Mouse (Mus musculus) c-Kit-positive CD71-negative TER-119-negative erythroid progenitor cells, embryonic 14.5 days (primary cell): ENCODE data around the gene Fam129a.
A peak's percentile ranks its signal among the peaks of the same experiment; 100 is the strongest.
"Not testable (repeated sequence)": the region's sequence is repeated elsewhere in the genome, so short reads cannot be mapped to it uniquely, and the experiment has no call there.

ENCODE experiments used
- DNase-seq: peaks from one replicate; pipeline ENCODE4 v3.0.0-alpha.2; 2013; ENCODE audit warnings: low read depth

The Fam129a gene

DNA sequence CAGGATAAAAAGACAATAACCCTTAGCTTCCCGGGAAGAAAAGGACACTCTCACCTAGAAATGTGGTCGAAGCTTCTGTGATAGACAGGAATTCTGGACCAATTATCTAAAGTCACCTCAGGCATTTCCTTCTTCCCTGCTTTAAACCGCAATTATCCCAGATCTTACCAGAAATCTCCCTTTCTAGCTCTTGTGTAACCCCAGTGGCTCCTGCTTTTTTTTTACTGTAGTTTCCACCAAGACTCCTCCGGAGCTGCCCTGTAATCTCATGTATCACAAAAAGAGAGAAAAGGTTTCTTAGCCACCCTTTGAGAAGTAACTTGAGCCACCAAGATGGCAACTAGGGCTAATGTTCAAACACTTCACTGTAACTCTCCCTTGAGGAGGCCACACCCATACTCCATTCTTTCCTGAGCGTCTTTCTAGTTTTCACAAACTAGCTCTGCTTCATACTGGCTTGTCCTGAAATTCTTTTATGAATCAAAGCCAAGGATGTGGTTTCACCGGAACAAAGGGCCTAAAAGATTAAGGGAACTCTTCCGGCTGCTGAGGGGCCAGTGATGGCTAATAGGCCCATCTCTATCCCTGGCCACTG is 93.9 kb downstream of the Fam129a start:
- no peak for DNase-seq

- no peak for DNase-seq
Observed at GRCm38 (mm10) chr1:151667351-151668074, 96.5 kb downstream of the Fam129a start.

DNA sequence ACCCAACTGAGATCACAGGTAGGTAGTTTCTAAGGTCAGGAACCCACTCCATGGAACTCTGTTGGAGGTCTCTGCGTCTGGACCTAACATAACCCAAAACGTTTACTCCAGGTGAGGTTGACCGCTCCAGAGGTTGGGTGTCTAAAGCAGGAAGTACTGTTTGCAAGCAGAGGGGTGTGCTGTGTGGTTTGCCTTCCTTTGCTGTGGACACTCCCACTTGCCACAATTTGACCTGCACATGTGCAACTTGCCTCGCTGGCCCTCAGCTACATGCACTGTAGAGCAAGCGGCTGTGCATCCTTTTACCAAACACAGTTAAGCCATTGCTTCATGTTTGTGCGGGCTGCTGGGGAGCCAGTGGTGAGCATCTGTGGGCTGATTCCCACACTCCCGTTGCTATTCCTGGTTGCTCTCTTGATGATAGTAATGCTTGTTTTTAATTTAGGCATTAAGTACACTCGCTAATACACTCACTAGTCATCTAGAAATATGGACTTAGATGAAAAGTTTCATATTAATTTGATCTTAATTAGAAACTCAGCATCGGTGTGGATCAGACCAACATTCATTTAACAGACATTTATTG is 99.1 kb downstream of the Fam129a start:
- DNase-seq: no peak

GRCm38 (mm10) chr1:151675684-151676083 is 104.7 kb downstream of the Fam129a start:
- no peak for DNase-seq

DNA sequence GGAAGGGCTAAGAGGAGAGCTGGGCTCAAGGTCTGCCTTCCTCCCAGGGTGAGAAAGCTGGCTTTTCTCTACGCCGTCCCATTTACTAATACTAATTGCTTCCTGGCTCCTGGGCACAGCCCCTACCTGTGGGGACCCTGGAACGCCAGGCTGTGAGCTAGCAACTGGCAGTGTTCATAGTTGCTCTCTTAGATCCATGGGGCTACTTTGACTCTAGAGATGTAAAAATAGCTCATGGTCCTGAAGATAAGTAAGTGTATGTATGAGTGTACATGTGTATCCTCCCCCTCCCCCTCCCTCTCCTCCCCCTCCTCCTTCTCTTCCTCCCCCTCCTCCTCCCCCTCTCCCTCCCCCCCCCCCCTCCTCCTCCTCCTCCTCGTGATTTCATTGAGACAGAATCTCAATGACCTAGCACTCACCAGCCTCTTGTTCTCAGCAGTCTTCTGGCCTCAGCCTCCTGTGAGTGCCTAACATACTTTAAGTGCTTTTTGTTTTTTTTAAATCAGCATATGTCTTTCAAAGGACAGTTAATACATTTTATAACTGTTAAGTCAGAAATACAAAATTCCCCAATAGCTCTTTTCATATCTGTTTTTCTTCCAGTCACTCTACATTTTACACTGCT is 106.3 kb downstream of the Fam129a start:
- no peak for DNase-seq

GRCm38 (mm10) chr1:151677975-151678374 is 107.0 kb downstream of the Fam129a start:
- no peak for DNase-seq

GRCm38 (mm10) chr1:151679153-151679552 is 108.2 kb downstream of the Fam129a start:
- DNase-seq: no peak

DNA sequence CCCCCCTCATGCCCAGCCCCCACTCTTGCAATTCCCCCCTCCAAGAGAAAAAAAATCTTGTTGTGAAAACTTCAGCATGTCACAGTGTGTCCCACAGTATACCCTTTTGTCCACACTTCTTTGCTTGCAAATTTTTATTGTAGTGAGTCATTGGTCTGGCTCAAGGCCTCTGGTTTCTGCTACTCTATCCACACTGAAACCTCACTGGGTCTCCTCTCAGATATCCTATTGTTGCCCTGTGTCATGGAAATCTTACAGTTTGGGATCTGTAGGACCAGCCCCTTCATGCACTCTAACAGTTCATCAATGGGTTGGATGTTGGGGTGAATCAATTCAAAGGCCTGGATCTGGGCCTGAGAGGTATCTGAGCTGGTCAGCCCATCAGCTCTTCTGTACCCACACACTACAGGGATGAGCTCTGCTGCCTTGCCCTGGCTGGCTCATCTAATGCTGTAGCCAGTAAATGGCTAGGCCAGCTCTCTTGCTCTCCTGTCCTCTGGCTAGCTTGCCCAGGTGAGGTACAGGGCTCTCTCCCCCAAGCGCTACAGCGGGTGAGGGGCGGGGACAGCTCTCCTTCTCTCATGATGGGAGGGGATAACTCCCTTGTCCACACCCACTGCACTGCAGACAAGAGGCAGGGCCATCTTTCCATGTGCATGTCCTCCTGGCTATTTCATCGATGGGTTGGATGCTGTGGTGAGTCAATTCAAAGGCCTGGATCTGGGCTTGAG is 109.1 kb downstream of the Fam129a start:
- no peak for DNase-seq

DNA sequence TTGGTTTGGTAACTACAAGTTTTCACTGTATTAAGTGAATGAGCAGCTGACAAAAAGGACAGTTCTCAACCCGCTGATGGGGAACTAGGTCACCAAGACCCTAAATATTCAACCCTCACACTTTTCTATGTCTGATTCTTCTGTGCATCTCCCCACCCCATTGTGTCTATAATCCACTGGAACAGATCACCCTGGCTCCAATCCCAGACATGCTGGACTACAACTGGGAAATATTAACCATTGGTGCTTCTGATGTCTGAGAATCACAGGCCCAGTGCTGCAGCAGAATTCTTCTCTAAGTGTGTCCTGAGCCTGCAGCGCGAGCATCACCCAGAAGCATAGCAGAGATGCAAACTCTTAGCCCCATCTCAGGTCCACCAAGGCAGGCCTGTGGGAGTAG is 110.0 kb downstream of the Fam129a start:
- DNase-seq: no peak

- DNase-seq: no peak
Observed at GRCm38 (mm10) chr1:151682896-151683295, 111.9 kb downstream of the Fam129a start.

GRCm38 (mm10) chr1:151684451-151684892 is 113.5 kb downstream of the Fam129a start:
- no peak for DNase-seq

GRCm38 (mm10) chr1:151684978-151685377 is 114.0 kb downstream of the Fam129a start:
- no peak for DNase-seq

- no peak for DNase-seq
Observed at GRCm38 (mm10) chr1:151685666-151686309, 114.8 kb downstream of the Fam129a start.

GRCm38 (mm10) chr1:151686696-151687095 is 115.7 kb downstream of the Fam129a start:
- no peak for DNase-seq

DNA sequence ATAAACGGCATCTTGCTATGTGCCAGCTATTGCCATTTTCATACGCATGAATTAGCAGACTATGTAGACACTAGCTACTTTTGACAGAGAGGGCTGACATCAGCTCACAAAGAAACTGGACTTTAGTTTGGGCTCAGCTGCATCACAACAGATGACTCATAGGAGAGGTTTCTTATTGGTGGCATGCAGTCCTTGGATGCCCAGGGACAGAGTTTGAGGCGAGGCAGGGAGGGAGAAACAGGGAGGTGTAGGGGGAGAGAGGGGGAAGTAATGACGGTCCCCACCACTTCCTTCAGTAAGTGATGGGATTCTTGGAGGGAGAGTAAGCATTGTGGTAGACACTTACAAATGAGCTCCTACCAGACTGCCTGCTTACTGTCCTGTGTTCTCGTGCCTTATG is 118.0 kb downstream of the Fam129a start:
- no peak for DNase-seq

- peak; percentile 31 for DNase-seq
Observed at GRCm38 (mm10) chr1:151689561-151689960, 118.6 kb downstream of the Fam129a start.

- DNase-seq: no peak
Observed at GRCm38 (mm10) chr1:151690061-151690460, 119.1 kb downstream of the Fam129a start.

DNA sequence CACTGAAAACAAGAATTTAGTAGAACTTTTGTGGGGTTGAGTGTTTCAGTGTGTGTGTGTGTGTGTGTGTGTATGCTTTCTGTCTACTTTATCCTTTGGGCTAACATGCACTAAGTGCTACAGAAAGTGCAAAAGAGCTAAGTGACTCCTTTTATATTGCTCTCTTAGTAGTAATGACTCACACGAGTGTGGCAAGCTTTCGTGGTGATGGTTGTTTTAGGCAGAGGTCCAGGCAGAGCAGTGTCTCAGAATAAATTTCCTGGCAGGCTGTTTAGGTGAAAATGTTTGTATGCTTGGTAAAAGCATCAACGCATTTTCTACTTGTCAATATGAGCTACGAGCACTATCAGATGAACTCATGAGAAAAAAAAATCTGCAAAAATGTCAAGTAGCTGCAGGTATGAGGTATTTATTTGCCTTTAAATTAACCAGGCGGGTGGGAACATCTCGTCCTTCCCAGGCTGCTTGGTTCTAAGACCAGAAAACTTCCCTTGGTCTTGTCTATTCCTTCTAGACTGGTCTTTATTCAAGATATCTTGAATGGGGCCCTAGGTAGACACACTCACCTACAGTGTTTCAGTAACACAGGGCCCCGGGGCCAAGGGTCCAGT is 119.7 kb downstream of the Fam129a start:
- DNase-seq: no peak

GRCm38 (mm10) chr1:151692867-151693266 is 121.9 kb downstream of the Fam129a start:
- DNase-seq: not testable (repeated sequence)

DNA sequence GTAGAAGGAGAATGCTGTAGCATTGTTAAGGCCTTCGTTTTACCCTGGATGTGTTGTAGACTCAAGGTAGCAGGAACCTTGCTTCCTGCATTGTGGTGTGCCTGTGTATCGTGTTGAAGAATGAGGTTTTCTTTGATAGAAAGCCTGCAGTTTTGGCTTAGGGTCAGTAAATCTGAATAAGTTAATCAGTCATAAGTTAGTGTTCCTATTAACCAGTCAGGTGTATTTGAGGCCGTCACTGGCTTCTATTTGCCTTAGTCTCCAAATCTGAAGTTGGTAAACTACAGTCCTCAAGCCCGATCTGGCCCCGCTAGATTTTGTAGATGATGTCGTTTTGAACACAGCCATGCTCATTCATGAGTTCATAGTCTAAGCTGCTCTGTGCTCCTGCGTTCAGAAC is 125.8 kb downstream of the Fam129a start:
- no peak for DNase-seq

DNA sequence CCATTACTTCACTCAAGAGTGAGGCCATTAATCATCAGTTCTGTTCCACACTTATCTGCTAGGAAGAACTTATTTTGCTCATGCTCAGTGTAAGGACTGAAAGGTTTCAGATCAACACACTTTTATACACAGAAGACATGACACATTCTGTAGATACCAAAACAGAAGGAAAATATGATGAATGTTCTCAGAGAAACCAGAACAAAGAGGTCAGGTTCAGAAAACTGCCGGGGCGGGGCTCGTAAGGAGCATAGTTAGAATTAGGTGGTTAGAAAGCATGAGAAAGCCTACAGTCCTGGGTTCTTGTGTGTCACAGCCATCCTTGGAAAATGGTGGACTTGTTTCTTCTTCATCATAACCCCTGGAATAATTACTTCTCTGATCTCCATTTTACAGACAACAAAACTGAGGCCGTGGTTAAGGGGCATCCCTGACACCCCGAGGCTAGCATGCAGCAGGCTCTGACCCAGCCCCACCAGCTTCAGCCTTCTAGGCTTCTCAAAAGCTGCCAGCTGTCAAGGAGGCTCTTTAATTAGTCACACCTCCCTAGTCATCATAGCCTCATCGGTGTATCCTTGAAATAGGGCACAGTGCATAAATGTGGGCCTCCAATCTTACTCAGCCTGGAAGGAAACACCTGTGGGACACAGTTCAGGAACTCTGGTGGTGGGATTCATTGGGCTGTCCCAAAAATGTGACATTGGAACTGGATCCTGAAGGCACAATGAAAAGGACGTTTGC is 127.1 kb downstream of the Fam129a start:
- DNase-seq: no peak
